Mouse (Mus musculus) cerebellum, adult 9-11 months (tissue): ENCODE measurements around the gene Emc6.

Experiments
- DNase-seq: peaks from one replicate; pipeline ENCODE4 v3.0.0; 2022

The Emc6 gene

DNA sequence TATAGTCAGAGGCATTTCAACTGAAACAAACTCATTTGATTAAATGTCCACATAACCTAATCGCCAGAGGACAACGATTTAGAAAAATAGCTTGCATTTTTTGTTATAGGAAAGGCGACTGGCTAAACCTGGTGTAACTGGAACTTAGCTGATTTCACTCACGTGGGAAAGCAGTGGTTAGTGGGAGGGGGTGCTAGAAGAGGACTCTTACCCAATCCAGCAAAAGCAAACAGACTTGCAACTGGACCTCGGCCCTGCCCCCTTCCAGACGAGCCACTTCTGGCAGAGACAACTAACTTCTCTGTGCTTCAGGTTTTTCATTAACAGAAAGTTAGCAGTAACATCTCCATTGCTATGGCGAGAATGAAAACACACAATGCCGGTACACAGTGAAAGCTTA lies 1.2 kb downstream of the Emc6 start:
- no peak for DNase-seq

DNA sequence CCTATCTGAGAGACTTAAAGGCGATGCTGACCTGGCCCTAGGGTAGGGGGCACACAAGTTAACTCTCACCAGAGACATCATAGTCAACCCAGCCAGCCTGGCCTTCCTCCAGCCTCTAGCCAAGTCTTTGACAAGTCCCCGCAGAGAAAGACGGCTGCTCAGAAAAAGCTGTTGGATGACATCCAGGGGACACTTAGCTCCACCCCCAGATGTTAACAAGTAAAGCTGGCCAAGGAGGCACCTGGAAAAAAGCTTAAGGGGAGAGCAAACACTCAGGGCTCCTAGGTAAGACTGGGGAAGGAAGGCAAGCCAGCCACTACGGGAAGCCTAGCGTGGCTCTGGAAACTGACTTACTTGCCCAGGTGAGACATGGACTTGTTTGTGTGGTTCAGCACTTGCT lies 4.7 kb downstream of the Emc6 start:
- DNase-seq, result no peak

DNA sequence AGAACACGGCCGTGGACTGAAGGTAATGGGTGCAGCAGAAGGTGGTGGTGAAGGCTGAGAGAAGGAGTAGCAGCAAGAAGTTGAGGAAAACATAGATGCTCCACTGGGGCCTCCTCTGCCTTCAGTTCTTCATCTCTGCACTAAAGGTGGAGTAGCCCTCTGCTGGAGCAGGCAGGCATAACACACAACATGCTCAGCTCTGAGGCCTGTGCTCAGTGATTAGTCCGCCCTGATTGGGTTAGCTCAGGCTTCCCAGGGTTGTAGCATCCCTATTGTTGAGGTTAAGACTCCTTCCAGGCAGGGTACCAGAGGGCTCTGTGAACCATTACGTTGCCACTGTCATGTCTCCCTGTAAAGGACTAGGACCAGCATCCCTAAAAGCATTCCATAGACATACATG lies 7.6 kb downstream of the Emc6 start:
- no peak for DNase-seq

DNA sequence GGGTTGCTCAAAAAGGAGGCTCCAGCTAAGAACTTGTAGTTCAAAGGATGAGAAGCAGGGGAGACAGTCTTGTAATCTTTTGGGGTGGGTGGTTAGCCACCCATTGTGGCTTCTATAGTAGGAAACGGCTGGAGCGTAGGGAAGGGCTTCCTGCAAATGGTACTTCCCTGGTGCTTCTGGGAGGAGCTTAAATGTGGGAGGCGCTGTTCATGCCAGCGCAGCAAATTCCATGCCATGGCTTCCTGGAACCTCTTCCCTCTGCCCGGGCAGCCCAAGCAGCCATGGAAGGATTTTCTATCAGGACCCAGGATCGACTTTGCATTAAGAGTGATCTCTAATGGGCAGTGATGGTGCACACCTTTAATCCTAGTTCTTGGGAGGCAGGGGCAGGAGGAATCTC lies 8.3 kb downstream of the Emc6 start:
- DNase-seq, result no peak

DNA sequence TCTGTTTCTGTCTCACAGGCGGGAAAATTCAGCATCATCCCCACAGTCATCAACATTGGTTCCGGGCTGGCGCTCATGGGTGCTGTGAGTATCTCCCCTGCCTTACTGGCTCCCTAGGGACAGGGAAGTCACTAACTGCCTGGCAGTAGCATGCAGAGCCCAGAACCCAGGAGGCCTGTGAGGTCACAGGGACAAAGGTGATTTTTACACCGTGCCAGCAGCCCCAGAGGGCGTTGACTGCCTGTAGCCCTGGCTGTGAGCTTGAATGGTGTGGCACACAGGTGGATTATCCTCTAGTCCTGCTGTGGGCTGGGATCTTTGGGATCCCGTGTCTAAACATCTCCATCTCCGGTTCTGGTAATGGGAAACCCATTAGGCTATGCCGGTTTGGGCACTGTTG lies 8.8 kb downstream of the Emc6 start:
- no peak for DNase-seq

DNA sequence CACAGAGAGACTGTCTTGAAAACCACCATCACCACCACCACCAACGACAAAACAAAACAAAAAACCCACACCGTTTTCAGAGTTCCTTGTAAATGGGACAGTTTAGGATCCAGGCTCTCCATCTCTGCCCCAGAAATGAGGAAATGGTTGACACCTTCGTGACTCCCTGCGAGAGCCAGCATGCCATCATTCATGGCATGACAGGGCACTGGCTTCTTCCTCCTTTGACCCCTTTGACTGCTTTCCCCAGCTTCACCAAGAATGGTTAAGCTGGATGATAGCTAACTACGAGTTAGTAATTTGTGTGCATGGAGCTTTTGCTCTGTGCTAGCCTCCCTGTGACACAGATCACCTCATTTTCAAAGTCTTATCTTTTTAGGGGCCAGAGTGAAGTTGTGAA lies 14.6 kb downstream of the Emc6 start:
- DNase-seq, result no peak

DNA sequence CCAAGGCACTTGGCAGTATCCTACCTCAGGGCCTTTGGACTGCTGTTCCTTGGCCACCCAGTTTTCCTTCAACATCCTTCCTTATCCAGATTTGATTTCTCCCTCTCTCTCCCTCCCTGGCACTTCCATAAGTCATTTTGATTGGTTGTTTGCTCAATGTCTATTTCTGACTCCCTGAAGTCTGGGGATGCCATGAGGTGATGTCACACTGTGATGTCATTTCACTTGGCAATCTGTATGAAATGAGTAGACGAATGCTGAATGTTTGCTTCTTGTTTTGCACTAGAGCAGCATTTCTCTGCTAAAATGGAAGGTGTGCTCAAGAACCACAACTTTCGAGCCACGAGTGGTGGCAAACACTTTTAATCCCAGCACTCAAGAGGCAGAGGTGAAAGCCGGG lies 15.2 kb downstream of the Emc6 start:
- no peak for DNase-seq

DNA sequence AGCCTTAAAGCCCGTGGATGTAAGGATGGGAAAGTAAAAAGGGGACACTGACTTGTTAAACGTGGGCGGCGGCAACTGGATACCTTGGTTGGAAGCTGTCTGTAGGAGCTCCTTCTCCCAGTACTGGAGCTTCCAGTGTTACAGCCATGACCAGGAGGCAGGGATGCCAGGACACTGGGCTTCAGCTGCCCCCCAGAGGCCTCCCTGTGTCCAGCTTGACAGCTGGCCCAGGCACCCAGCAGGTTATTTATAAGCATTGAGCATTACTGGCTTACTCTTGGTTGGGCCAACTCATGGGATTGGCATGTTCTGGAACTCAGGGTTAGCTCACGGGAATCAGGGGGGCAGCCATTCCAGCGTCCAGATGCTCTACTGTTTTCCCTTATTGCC lies 16.0 kb downstream of the Emc6 start:
- no peak for DNase-seq

DNA sequence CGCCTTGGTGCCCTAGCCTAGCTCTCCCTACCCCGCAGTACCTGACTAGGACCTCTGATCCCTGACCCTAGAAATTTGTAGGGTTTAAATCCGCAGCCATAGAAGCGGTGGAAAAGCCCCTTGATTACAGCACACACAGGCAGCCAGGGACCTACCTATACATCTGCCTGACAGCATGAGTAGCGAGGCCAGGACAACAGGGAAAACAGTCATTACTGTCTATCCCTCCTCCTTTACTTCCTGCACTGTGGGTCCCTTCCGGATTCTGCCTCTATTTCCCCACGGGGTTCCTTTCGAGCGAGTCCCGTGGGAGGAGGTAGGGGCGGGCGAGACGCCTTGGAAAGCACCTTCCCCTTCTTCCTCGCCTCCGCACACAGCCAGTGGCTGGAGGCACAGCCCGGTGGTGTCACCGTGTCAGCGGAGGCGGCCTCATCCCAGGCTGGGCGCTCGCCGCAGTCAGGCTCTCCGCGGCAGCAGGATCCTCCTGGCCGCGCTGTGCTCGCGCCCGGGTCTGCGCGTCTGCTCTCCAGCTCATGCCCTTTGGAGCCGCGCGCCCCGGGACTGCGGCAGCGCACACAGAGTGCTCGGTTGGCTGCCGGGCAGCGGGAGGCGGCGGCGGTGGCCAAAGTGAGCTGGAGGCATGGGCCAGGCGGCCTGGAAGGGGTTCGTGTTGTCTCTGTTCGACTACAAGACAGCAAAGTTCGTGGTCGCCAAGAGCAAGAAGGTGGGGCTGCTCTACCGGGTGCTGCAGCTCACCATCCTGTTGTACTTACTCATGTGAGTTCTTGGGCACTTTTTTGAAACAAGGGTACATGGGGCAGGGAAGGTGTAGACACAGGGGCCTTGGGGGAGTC lies 16.7 kb downstream of the Emc6 start, which contains the start of gene P2rx5:
Gene P2rx5 (plus strand): TSS at position 465 of the 854 bp plus-strand sequence.
- DNase-seq, result no peak

DNA sequence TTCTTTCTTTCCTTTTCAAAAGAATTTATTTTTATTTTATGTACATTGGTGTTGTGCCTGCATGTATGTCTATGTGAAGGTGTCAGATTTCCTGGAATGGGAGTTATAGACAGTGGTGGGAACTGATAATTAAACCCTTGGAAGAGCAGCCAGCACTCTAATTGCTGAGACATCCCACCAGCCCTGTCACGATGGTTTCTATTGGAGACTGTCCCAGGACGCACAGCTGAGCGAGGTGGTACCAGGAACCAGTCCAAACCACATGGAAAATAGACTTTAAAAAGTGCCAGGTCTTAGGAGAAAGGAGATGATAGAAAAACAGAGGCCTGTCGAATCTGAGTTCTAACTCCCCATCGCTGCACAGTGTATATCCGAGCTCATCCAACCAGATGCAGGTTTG lies 21.8 kb downstream of the Emc6 start:
- no peak for DNase-seq

DNA sequence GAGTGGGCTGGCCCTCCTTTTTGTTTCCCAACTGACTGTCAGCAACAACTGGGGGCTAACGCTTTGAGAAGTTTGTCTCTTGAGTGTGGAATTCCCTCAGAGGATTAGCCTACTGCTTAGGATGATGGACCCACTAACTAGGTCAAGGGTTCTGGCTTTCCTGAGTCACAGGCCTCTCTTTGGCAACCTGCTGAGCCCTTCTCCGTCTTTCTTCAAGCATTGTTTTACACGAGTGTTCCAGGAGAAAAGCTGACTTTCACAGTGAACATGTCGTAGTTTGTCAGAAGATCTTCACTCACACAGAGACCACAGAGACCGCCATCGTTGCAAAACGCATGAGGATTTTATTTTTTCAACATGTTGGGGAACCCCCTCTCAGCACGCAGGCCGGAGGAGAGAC lies 28.6 kb downstream of the Emc6 start:
- DNase-seq, result no peak

DNA sequence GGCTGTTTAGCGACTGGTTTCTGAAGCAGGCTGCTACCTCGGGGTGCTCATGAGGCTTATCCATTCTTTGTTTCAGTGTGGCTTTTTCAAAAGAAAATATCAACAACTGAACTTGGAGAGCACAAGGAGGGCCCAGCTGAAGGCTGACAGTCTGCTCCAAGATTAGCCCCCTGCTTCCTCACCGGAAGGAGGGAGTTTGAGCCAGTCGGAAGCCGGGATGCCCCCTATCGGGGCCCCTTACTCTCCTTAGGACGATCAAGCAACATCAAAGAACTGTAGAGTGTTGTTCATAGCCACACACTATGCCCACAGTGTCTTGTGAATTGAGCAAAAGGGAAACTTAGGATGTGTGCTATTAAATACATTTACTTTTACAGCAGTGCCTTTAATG lies 29.9 kb downstream of the Emc6 start:
- no peak for DNase-seq

DNA sequence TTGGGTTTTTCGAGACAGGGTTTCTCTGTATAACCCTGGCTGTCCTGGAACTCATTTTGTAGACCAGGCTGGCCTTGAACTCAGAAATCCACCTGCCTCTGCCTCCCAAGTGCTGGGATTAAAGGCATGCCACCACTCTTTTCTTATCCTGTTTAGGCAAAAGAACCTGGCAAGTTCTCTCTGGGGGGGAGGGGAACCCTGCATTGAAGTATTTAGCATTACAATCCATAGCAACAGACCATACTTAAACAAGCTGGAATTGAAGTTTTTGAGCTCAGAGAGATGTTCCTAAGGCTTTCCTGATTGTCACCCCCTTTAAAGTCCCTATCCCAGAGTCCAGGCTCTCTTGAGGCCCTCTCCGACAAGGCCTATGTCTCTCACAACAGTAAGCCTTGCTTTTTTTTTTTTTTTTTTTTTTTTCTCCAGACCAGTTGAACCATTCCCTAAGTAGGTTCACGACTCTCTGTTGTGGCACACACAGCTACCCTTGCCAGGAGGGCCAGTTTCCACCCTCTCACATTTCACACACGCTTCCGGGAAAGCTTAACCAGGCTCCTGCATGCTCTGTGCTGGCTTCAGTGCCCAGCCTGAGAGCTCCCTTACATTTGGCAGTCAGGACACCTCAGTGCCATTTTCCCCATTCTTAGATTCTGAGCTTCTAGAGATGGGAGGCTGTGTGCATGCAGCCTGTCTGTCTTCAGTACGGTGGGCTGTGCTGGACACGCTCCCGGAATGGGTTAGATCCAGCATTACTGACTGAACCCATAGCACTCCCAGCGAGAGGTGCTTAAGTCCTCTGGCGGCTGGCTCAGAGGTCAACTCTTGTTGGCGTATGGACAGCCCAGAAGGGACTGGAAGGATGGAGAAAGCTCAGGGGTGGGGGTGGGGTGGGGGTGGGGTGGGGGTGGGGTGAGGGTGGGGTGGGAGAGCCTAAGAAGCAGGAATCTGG lies 30.5 kb downstream of the Emc6 start:
- DNase-seq, result no peak

DNA sequence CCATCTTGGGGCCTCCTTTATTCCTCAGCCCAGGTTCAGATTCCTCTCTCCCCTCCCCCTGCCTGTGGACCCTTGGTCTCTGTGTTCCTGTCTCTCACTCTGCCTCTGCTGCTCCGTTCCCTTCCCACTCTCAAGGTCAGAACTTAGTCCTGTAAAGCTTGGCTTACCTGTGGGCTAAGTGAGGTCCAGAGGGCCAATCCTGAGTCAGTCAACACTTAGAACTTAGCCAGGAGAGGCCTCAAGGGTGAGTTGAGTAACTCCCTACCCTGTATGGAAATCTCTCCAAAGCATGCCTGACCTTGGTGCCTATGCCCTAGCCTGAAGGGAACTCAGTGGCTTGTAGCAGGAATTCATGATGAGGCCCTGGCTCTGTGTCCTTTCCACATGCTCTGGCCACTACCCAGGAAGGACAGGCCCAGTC lies 32.6 kb downstream of the Emc6 start:
- DNase-seq, result no peak

DNA sequence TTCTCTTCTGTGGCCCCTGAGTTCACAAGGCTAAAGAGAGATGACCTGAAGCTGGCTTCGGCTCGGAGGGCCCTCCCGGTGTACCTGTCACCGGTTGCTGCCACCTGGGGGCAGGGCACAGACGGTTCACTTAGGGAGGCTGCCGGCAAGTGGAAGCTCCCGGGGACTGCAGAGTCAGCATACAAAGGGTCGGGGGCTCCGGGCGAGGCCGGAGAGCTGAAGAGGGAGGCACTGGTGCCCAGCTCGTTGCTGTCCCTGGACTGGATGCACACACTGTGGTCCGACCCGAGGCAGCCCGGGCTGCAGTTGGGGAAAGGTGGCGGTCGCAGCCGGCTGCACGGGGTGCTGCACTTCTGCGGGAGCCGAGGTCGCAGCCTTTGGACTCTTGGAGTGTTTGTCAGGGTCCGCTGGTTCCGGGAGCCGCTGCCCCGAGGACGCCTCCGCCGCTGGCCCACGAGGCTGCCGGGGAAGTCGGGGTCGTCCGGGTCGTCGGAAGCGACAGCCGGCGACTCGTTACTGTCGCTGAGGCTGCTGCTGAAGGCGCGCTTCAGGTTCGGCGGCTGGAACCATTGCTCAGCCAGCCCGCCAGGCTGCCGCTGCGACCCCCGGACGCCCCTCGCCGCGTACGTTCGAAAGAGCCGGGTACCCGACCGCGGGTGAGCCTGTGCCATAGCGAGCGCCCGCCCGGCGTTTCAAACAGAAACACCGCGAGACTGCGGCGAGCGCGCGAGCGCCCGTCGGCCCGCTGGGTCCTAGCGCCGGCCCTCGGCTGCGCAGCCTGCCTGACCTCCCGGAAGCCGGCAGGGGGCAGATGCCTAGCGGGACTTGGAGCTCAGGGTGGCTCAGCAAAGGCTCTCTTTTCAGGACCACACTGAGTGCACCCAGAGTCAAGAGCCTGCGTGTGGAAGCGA lies 39.0 kb downstream of the Emc6 start, which contains the start of gene Haspin:
Gene Haspin (minus strand): TSS at position 704 of the 911 bp plus-strand sequence.
- DNase-seq, result peak; percentile 82

DNA sequence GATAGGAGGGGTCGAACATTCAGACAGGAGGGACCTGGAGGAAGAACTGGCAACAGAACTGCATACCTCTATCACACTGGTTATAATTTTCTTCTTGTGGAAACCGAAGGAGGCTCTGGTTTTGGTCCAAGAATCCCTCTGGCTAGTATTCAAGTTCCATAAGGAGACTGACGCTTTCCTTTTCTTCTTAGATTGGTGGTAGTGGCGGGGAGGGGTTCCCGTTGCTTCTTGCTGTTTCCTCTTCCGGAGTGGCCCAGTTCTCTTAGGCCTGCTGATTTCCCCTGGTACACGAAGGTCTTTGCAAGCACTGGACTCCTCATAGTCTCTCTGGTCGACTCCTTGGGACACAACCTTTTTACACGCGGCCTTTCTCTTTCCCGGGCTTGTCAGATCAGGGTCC lies 39.7 kb downstream of the Emc6 start:
- DNase-seq, result no peak

DNA sequence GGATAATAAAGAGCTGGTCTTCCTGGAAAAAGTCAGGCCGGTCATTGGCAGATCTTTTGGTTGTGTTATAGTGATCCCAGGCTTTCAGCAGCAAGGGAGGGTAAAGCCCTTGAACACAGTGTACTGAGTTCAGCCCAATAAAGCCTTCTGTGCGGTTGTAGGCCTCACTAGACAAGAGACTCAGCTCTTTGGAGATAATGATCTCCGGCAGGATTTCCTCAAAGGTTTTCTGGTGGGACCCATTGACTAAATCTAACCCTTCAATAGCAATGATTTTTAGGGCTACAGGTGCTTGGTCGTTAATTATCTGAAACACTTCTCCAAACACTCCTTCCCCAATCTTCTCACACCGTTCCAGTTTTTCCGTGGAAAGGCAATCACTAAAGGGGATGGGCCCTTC lies 40.2 kb downstream of the Emc6 start:
- DNase-seq, result no peak

DNA sequence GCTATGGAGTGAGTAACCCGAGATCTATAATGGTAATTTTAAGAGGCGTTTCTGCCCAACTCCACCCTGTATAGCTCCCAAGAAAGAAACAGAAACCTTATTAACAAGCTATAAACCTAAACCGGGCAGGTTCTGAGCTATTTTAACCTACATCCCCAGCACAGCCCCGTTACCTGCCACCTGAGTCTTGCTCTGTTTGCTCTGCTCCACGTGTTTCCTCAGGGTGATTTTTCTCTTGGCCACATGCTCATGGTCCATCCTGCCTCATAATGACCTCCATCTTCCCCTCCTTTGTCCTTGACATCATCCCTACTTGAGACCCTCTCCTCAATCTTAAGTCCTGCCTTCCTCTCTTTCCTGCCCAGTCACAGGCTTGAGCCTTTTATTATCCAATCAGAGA lies 42.6 kb downstream of the Emc6 start:
- DNase-seq, result no peak

DNA sequence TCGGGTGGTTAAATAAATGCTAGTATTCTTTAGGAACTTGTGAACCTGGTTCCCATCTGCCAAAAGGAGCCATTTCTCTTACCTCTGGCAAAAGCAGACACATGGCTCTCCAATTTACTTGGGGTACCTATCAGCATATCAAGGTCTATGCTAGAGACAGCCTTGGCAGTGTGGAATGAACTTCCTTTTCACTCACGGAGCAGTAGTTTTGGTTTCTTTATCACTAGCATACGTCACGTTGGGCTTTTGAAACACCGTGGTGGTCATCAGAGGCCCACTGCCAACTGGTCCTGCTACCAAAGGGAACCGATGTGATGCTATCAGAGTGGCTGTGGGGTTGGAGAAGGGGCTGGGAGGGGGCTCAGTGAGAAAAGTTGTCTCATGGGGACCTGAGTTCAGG lies 43.8 kb downstream of the Emc6 start:
- no peak for DNase-seq

DNA sequence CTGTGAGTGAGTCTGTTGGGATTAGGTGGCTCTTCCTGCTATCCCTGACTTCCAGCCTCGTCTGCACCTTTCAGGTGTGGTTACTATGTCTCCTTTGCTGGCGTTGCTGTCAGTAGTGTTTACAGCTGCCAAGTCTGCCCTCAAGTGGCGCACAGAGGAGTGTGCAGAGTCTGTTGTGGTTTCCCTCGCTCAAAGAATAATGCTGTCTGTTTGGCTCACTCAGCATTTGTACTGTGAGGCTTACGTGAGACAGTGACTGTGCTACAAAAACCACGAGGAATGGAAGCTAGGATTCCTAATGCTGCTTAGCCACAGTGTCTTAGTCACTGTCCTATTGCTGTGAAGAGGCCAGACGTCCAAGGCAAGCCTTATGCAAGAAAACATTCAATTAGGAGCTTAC lies 45.8 kb downstream of the Emc6 start:
- DNase-seq, result no peak

DNA sequence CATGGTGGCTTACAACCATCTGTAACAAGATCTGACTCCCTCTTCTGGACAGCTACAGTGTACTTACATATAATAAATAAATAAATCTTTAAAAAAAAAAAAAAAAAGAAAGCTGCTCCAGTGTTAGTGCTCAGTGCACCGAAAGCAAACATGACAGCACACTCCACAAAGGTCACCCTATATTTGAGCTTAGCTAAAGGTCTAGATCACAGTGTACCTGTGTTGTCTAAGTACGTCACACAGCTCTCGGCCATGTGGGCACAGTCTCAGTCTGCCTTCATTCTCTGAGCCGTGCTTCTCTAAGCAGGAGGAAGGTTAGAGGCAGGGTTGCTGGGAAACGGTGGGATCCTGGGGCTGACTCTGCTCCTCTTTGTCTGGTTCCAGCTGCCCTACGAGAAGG lies 50.3 kb downstream of the Emc6 start:
- DNase-seq, result no peak
